Mouse (Mus musculus): ENCODE measurements around the gene Gm37240. TPM values are rescaled to one million over a fixed set of nuclear protein-coding genes. Genes with fewer than 3 reads are reported as not detected.
A peak's percentile ranks its signal among the peaks of the same experiment; 100 is the strongest.

Gm37240 gene
- polyA plus RNA-seq, 1 experiment from 2014 or later: 0.08 TPM

GRCm38 (mm10) chr3:84826405-84826804 is 1060.9 kb downstream of the Gm37240 start:
- no peak overlapping the region for H3K9ac ChIP-seq
- H3K4me3 ChIP-seq: no peak overlapping the region
- no peaks in the 10 kb centered on the region for H3K9me3 ChIP-seq
- no peak overlapping the region for H3K4me2 ChIP-seq
- no peaks in the 10 kb centered on the region for H3K4me1 ChIP-seq (replicated peaks)
- no peaks in the 10 kb centered on the region; the same call in 1 of the 2 replicates for H3K36me3 ChIP-seq
- no peaks in the 10 kb centered on the region for H3K27me3 ChIP-seq
- no peak overlapping the region for H3K27ac ChIP-seq
- no peak for ATAC-seq (ENCODE audit: low FRiP score)
- 78% methylated on average over 3 of the region's 3 CpGs for WGBS

GRCm38 (mm10) chr3:84825990-84826389 is 1061.3 kb downstream of the Gm37240 start:
- no peak for ATAC-seq (ENCODE audit: low FRiP score)
- H3K4me1 ChIP-seq (replicated peaks): no peaks in the 10 kb centered on the region
- no peaks in the 10 kb centered on the region for H3K9me3 ChIP-seq
- no peak overlapping the region for H3K4me2 ChIP-seq
- no peak overlapping the region for H3K9ac ChIP-seq
- H3K36me3 ChIP-seq: no peaks in the 10 kb centered on the region; the same call in 1 of the 2 replicates
- no peak overlapping the region for H3K4me3 ChIP-seq
- H3K27ac ChIP-seq: no peak overlapping the region
- no peaks in the 10 kb centered on the region for H3K27me3 ChIP-seq
- WGBS: 67% methylated on average over 5 of the region's 5 CpGs

DNA sequence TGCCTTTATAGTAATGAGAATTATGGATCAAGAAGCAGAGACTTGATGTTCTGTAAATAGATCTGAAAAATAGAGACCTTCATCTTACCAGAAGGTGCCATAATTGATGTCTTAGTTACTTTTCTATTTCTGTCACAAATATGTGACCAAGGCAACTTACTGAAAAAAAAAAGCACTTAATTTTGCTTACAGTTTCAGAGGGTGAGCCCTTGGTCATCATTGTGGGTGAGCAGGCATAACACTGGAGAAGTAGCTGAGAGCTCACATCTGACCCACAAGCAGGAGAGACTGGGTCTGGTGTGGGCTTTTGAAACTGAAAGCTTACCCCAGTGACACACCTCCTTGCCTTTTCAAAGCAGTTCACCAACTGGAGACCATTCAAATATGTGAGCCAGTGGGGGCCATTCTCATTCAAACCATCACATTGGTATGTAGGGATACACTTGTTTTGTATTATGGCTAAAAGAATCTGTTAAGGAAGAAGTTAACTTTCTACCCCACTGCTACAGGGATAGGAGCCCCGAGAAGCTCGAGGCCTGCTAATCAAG is 1066.6 kb downstream of the Gm37240 start:
- no peaks in the 10 kb centered on the region; the same call in 1 of the 2 replicates for H3K36me3 ChIP-seq
- no peak overlapping the region for H3K4me3 ChIP-seq
- peaks cover 16% of the 10 kb centered on the region for H3K4me1 ChIP-seq (replicated peaks)
- 42% methylated on average over 2 of the region's 2 CpGs for WGBS
- no peak overlapping the region for H3K4me2 ChIP-seq
- no peak overlapping the region for H3K27ac ChIP-seq
- no peaks in the 10 kb centered on the region for H3K9me3 ChIP-seq
- H3K9ac ChIP-seq: no peak overlapping the region
- H3K27me3 ChIP-seq: no peaks in the 10 kb centered on the region
- no peak for ATAC-seq (ENCODE audit: low FRiP score)

DNA sequence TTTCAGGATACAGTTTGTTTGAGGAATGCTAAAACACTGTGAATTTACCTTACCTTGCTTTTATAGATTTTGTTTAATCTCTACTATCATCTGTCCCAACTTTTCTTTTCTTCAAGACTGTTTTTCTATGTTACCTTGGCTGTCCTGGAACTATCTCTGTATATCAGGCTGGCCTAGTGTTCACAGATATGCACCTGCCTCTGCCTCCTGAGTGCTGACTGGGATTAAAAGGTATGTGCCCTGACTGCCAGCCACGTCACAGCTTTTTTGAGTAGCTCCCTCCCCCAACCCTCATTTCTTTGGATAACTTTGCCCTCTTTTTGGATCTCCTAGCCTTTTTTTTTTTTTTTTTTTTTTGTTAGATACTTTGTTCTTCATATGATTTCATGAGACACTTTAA is 1070.4 kb downstream of the Gm37240 start:
- H3K4me2 ChIP-seq: no peak overlapping the region
- no peaks in the 10 kb centered on the region for H3K27me3 ChIP-seq
- peaks cover 38% of the 10 kb centered on the region for H3K4me1 ChIP-seq (replicated peaks)
- no peaks in the 10 kb centered on the region for H3K36me3 ChIP-seq
- no peak overlapping the region for H3K27ac ChIP-seq
- no peak overlapping the region for H3K9ac ChIP-seq
- WGBS: 75% methylated on average over 1 of the region's 1 CpGs
- H3K4me3 ChIP-seq: no peak overlapping the region
- ATAC-seq (ENCODE audit: low FRiP score): no peak
- no peaks in the 10 kb centered on the region for H3K9me3 ChIP-seq

- H3K36me3 ChIP-seq: no peaks in the 10 kb centered on the region
- H3K4me1 ChIP-seq (replicated peaks): peaks cover 38% of the 10 kb centered on the region
- H3K27me3 ChIP-seq: no peaks in the 10 kb centered on the region
- peak overlapping the region; percentile 85 for H3K9ac ChIP-seq
- WGBS: under 1% methylated on average over 29 of the region's 29 CpGs
- H3K4me2 ChIP-seq: peak overlapping the region; percentile 99
- H3K4me3 ChIP-seq: peak overlapping the region; percentile 87
- H3K9me3 ChIP-seq: no peaks in the 10 kb centered on the region
- peak overlapping the region; percentile 94 for H3K27ac ChIP-seq
- no peak for ATAC-seq (ENCODE audit: low FRiP score)
These were observed 1071.9 kb downstream of the Gm37240 start for GRCm38 (mm10) chr3:84815461-84815860.

DNA sequence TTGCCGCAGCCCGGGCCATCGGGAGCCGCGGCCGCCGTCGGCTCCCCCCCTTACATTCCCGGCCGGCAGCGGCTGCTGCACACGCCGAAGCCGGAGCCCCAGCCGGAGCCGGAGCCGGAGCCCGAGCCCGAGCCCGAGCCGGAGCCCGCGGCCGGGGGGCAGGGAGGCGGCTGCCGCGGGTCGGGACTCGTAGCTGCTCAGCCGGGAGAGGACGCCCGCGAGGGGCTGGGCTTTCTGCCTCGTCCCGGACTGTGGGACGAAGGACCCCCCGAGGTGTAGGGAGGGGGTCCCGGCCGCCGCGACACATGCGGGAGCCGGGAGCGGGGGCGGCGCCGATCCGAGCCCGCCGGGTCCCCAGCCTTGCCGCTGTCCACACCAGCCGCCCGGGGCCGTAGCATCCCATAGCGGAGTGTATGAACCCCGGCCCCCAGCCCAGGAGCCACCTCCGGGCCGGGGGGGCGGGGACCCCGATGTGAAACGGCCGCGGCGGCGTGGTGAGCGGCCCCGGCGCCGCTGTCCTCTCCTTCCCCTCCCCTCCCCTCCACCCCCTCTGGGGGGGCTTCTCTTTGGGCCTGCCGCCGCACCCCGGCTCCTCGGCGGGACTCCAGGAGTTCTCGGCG is 1072.4 kb downstream of the Gm37240 start, which contains the start of gene Fbxw7:
Fbxw7 (plus strand) TSS at position 507 of the 620 bp plus-strand sequence.
- under 1% methylated on average over 43 of the region's 76 CpGs for WGBS

GRCm38 (mm10) chr3:84814157-84814761 is 1073.1 kb downstream of the Gm37240 start:
- Histone ChIP-seq H3K4me1 (replicated peaks) (peaks cover 38% of the 10 kb centered on the region), H3K9ac (peak overlapping the region; percentile 92), H3K9me3 (no peaks in the 10 kb centered on the region), H3K27me3 (no peaks in the 10 kb centered on the region), H3K4me3 (peak overlapping the region; percentile 87), H3K36me3 (no peaks in the 10 kb centered on the region), H3K4me2 (peak overlapping the region; percentile 99), H3K27ac (peak overlapping the region; percentile 94)
- under 1% methylated on average over 37 of the region's 60 CpGs for WGBS
- peak; percentile 99 for ATAC-seq (ENCODE audit: low FRiP score)

More for the DNA sequence above, 1072.4 kb downstream of the Gm37240 start, which contains the start of gene Fbxw7:
- Histone ChIP-seq H3K27me3 (no peaks in the 10 kb centered on the region), H3K9me3 (no peaks in the 10 kb centered on the region), H3K4me2 (peak within 1 kb of the TSS; percentile 99), H3K4me3 (peak within 1 kb of the TSS; percentile 87), H3K27ac (peak within 1 kb of the TSS; percentile 94), H3K4me1 (replicated peaks) (peaks cover 38% of the 10 kb centered on the region), H3K36me3 (no peaks in the 10 kb centered on the region), H3K9ac (peak within 1 kb of the TSS; percentile 92)
- peak; percentile 47; the same call in 1 of the 2 replicates for ATAC-seq (ENCODE audit: low FRiP score)

DNA sequence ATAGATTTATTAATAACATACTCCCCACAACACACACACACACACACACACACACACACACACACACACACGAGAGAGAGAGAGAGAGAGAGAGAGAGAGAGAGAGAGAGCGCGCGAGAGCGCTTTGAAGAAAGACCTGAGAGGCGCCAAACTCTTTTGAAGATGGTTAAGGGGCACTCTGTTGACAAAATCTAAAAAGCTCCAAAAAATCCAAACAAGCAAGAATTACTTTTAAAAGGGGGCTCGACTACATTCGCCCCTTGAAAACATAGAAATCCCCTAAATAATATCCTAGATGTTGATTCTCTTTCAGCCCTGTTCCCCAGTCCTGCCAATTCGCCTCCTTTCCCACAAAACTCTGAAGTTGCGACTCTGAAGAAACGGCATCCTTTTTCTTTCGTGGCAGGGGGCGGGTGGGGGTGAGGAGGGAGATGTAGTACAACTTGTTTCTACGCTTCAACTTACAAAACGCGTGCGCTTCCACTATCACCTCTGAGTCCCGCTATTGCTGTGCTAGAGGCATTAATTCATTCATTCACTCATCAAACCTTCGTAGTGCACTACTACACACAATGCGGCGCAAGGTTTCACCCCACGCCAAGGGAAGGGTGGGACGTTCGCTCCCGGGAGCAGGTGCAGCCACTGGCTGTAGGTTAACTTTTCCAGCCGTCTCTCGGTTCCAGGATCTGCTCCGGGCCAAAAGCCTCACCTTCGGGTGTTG is 1073.7 kb downstream of the Gm37240 start:
- Histone ChIP-seq H3K36me3 (no peaks in the 10 kb centered on the region), H3K27me3 (no peaks in the 10 kb centered on the region), H3K4me1 (replicated peaks) (peaks cover 37% of the 10 kb centered on the region), H3K27ac (peak overlapping the region; percentile 93), H3K4me3 (peak overlapping the region; percentile 87), H3K9me3 (no peaks in the 10 kb centered on the region), H3K9ac (peak overlapping the region; percentile 92), H3K4me2 (peak overlapping the region; percentile 82)
- no peak for ATAC-seq (ENCODE audit: low FRiP score)
- WGBS: 1% methylated on average over 29 of the region's 29 CpGs

DNA sequence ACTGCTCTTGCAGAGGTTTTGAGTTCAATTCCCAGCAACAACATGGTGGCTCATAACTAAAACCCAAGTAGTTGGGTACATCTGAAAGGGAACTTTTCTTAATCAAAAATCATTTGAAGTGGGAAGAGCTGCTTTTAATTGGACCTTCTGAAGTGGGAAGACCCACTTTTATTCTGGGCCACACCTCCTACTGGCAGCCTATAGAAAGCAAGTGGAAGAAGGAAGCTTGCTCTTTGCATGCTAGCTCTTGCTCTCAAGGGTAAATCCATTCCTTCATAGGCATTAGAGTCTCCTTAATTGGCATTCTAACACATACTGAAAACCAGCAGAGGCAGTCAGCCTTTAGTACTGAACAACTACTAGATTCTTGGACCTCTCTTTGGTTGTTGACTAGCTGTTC is 1076.5 kb downstream of the Gm37240 start:
- Histone ChIP-seq H3K4me2 (no peak overlapping the region), H3K27me3 (no peaks in the 10 kb centered on the region), H3K36me3 (no peaks in the 10 kb centered on the region), H3K4me1 (replicated peaks) (peaks cover 23% of the 10 kb centered on the region), H3K4me3 (no peak overlapping the region), H3K9ac (no peak overlapping the region), H3K9me3 (no peaks in the 10 kb centered on the region), H3K27ac (no peak overlapping the region)
- ATAC-seq (ENCODE audit: low FRiP score): no peak

DNA sequence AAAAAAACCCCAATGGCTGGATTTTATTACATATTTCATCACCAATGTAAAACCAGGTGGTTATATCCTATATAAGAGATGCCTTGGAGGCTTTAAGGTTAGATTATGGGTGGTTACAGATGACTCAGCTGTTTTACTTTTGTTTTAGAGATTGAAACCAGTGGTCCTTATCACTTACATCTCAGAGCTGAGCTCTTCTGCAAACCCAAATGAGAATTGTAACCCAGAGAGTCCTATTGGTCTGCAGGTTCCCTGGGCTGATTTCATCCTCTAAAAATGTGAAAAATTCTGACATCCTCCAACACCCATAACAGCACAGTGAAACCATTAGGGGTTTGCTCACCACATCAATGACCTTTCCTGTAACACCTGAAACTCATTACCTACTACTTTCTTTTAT is 1078.4 kb downstream of the Gm37240 start:
- no peak overlapping the region for H3K4me2 ChIP-seq

DNA sequence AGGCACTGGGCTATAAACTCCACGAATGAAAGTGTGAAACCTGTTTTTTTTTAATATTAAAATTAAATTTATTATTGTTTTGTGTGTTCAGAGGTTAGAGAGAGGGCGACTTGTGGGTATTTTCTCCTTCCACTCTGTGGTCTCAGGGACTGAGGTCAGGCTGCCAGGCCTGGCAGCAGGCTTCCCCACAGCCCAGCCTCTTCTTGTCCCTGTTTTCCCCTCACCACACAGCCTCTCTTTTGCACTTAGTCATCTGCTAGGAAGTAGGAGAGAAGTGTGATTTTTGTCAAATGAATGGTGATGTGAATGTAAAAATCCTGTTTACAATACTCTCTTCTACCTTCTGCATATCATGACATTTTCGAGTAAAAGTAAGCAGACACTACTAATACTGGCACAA is 1079.5 kb downstream of the Gm37240 start:
- WGBS: 82% methylated on average over 3 of the region's 3 CpGs
- H3K4me2 ChIP-seq: no peak overlapping the region
- no peak overlapping the region for H3K9ac ChIP-seq
- H3K27ac ChIP-seq: no peak overlapping the region
- H3K36me3 ChIP-seq: no peaks in the 10 kb centered on the region
- no peaks in the 10 kb centered on the region for H3K27me3 ChIP-seq
- no peak for ATAC-seq (ENCODE audit: low FRiP score)
- H3K4me3 ChIP-seq: no peak overlapping the region
- H3K4me1 ChIP-seq (replicated peaks): peaks cover 5% of the 10 kb centered on the region
- no peaks in the 10 kb centered on the region for H3K9me3 ChIP-seq

More for the DNA sequence above, 1078.4 kb downstream of the Gm37240 start:
- no peak for ATAC-seq (ENCODE audit: low FRiP score)
- Histone ChIP-seq H3K27me3 (no peaks in the 10 kb centered on the region), H3K36me3 (no peaks in the 10 kb centered on the region), H3K9me3 (no peaks in the 10 kb centered on the region), H3K9ac (no peak overlapping the region), H3K27ac (no peak overlapping the region), H3K4me1 (replicated peaks) (peaks cover 16% of the 10 kb centered on the region), H3K4me3 (no peak overlapping the region)

DNA sequence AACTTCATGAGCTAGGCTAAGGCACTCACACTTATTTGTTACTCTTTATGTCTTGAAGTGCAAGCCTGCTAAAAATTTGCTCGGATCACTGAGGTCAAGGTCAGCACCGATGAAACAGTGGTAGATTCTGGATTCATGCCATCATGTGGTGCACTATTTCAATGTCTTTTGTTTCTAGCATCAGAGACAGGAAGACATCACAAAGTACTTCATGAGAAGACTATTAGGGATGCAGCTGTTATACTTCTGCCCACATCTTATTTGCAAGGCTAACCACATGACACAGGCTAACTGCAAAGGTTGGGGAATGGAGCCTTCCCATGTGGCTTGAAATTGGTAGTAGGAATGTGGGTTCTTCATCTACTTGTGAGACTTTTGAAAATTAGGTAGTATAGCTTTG is 1081.1 kb downstream of the Gm37240 start:
- Histone ChIP-seq H3K4me1 (replicated peaks) (no peaks in the 10 kb centered on the region), H3K9me3 (no peaks in the 10 kb centered on the region), H3K4me2 (no peak overlapping the region), H3K9ac (no peak overlapping the region), H3K27ac (no peak overlapping the region), H3K27me3 (no peaks in the 10 kb centered on the region), H3K36me3 (no peaks in the 10 kb centered on the region), H3K4me3 (no peak overlapping the region)
- no peak for ATAC-seq (ENCODE audit: low FRiP score)
- WGBS: 88% methylated on average over 2 of the region's 2 CpGs
